Mouse (Mus musculus) cerebellum, postnatal 25 days (tissue): ENCODE measurements at regions not wholly inside any gene's neighbourhood (a gene's known extent, or its start where the extent isn't known, plus 50 kb on each side); places are given as distances from the start of the nearest gene placed in this dataset.

Experiments used
- DNase-seq, 2 experiments: peaks; one replicate each; pipeline ENCODE4 v3.0.0; 2021; ENCODE audit warnings: mixed read lengths in 2 of 2

DNA sequence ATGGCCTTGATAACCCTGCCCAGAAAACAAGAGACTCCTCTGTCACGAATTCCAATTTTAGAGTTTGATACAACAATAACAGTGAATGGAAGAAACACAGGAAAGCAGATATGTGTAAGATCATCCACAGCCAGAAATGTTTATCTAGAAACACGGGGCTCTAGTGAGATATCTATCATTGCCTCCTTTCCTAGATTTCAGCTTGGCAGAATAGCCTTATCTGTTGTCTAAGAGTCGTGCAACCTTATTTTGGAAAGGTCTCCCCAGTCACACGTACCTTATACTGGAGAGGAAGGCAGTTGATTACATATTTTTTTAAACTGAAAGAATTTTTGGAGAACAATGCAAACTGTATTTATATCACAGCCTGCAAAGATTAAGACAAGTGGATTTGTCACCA is 61.6 kb downstream of the Gm10295 start:
- no peak for DNase-seq

DNA sequence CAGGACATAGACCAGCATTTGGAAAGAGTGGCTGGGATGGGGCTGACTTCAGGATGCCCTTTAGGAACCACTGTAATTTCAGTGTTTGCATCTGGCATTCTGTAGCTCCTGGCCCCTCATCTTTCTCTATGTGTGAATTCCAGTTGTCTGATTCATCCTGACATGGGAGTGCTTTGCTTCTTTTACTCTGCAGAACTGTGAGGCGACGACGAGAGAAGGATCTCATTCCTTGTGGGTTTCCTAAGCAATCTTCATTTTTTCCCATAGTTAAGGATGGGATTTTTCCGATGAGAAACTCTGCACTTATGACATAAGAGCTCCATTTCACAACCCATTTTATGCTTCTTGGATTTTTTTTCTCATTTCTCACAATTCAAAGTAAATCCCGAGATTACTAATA is 62.0 kb downstream of the Gm10295 start:
- no peak for DNase-seq

DNA sequence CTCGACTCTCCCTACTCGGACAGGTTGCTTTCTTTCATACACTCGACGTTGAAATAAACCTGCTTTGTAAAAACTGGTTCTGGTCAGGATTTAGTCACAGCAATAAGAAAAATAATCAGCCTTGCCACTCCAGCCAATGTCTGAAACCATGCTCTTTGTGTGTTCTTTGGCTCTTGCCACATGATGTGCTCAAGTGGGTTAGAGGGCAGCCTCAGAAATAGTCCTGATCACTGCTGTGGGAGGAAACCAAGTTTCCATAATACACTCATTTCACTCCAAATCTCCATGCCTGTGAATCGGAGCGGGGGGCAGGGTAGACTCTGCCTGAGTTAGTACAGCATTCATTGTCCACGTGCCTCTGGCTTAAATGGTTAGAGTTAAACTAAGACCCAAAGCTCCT is 63.8 kb downstream of the Gm10295 start:
- DNase-seq = no peak

DNA sequence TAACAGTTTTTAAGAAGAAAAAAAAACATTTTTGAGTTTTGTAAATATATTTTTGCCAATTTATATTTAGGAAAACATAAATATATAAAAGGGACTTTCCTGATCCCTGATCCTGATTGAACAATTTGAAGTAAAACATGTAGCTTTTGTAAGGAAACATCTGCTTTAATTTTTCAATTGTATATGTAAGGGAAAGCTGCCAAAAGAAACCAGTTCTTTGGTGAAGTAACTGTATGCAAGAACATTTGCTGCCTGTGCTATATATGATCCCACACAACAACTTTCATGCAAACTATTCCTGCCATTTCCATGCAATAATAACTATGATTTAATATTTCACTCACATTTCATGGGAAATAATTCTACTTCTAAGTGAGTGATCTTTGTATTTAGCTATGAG is 67.0 kb downstream of the Gm10295 start:
- DNase-seq = no peak

DNA sequence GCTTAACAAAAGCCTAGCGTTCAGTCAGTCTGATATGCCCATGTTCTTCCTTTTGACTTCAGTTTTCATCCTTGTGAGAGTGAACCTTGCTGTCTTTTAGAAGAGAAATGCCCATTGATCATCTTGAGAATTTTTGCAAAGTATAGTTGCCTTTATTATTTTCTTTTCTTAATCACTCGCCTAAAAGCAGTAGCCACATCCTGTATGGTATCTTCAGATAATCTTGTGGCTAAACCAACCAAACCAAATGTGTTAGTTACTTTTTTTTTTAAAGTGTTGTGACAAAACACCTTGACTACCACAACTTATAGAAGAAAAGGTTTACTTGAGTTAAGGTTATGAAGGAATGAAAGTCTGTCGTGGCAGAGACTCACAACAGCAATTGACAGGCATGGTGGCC is 67.9 kb downstream of the Gm10295 start:
- no peak for DNase-seq

DNA sequence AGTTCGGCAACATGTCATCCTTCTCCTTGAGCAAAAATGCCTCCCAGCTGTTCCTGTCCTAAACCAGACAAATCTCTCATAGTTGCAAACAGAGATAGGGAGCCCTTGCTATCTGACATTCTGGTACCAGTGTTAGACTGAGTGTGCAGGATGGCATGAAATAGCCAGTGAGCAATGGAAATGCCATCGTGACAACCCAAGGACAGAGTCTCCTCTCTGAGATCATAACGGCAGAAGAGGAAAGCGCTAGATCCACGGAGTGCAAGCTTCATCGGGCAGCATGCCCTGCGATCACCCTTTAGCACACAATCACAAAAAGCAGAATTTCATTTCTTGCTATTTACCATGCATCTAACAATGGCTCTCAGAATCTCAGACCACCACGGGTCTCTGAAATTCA is 85.2 kb downstream of the Gm10295 start:
- no peak for DNase-seq

DNA sequence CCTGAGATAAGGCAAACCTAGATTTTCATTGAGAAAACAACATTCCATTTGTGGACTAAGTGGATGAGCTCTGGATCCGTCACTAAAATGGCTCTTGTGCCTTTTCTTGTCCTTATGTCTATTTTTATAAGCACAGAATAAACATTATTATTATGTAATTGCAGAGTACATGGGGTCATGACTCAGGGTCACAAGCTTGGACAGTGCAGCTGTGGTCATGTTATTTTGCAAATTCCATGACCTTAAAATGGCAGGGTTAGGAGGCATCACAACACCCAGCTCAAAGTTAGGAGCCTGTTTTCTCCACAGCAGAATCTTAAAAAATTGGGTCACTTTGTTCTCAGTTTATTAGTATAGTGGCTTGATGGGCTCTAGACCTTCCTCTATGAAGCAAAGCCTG is 87.2 kb downstream of the Gm10295 start:
- no peak for DNase-seq

DNA sequence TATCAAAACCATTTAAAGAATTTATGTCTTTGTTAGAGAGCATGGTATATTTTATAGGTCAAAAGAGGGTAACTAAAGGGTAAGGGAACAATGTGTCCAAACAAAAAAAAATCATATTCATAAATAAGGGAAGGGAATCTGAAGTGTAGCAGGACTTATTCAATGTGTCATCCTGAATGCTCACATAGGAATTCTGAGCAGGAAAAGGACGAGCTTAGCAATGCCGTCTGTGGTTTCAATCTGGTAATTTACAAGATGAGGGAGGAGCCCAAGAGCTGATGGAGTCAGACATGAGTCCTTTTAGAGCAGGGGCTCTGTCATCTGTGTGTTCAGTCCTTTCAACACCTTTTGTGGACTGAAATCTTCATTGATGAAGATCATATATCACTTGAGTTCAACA is 101.6 kb downstream of the Gm10295 start:
- DNase-seq = no peak

DNA sequence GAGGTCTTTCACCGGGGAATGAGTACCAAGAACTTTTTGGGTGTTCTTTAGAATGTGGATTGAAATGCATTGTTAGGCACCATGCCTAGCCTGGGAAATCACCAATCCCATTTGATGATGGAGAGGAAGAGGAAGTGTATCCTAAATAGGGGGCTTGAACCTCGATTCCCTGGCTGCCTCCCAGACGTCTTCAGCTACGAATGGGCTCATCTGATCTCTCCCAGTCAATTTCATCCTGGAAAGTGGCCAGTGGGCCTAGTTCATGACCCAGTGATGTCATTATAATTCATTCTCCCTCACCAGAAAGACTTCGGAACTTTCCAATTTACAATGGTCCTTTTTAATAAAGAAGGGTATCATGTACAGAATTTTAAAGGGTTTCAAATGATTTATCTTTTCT is 102.1 kb downstream of the Gm10295 start:
- no peak for DNase-seq

DNA sequence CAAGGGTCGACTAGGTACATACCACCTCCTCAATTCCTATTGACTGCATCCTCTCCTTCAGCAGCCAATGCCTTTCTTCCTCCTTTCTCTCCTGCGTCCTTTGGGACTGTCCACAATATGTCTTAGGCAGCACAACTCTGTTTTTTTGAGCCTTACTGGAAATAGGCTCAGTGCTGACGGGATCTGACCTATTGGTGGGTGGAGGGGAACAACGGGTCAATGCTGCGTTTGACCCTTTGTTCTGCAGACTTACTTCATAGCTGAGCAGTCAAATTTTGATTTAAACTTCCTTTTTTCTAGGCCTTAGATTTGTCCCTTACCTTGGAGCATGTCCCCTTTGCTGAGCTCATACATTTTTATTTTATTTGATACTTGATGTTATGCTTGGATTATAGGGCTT is 103.4 kb downstream of the Gm10295 start:
- no peak for DNase-seq

DNA sequence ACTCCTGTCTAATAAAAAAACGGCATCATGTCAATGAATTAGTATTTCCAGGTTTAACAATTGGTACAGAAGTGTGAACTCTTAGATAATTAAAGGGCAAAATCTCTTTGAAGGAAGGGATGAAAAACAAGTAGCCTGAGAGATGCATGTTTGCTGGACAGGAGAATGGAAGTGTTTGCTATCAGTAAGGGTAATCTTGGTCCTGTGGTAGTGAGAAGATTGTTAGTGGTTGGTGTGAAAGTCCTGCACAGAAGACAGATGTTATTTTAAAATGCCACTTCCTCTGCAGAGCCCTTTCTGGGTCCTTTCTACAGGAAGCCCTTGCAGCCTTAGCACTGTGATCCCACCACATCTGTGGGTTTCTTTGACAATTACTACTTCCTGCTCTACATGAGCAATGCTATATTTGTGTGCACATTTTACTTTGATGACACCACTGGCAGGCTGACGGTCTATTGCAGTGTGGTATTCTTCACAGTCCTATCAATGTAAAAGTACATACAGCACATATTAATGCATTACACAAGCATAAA is 108.8 kb downstream of the Gm10295 start:
- DNase-seq = no peak

DNA sequence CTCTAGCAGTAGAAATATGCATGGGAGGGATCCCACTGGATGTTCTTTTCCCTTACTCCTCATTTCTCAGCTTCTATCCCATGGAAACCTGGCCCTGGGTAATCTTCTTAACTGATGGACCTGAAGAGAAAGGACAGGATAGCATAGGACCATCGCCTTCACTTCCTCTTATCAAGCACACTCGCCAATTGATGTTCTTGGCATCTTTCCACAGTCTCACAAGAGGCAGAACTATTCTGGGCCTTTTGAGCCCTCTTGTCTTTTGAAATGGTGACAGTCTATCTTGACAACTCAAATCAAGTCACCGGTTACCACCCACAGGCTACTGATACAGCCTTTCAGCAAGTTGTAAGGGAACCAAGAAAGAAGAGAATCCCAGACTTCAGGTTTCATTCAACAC is 112.1 kb downstream of the Gm10295 start:
- no peak for DNase-seq

DNA sequence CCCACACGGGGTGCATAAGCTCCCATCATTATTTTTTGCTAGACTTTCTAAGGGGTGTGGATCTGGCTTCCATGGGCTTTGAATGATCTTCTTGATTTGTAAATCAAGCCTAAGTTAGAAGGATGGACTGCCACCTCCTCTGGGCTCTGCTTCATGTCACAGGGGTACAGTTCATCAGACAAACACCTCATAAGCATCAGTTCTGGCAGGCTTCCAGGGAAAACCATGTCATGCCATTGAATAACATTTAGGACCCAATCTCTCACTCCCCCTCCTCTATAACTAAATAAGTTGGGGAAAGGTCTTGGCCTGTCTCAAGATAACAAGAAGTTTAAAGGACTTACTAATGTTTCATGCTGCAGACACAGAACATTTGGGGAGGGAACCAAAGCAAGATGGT is 115.0 kb downstream of the Gm10295 start:
- DNase-seq = no peak

DNA sequence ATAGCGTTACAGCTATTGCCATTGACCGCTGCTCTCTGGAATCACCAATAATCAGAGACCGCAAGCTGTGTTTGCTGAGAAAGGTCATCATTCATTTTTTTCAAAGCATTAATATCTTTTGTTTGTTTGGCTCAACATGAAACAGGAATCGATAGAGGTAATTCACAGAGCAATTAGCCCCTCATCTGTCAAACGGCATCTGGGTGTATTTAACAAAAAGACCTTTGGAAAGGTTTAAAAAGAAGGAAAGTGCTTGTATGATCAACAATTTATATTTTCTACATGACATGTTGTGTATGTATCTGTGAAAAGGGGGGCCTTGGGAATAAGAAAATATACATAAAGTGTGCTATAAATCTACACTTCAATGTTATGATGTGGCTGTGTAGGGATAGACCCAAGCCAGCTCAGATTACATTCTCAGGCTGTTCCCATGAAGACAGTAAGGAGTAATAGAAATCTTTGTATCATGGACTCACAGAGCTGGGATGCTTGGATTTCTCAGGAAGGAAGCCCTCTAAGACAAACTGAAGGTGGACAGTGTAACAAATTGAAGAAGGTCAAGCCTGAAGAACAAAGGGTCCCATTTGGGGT is 117.0 kb downstream of the Gm10295 start:
- no peak for DNase-seq

DNA sequence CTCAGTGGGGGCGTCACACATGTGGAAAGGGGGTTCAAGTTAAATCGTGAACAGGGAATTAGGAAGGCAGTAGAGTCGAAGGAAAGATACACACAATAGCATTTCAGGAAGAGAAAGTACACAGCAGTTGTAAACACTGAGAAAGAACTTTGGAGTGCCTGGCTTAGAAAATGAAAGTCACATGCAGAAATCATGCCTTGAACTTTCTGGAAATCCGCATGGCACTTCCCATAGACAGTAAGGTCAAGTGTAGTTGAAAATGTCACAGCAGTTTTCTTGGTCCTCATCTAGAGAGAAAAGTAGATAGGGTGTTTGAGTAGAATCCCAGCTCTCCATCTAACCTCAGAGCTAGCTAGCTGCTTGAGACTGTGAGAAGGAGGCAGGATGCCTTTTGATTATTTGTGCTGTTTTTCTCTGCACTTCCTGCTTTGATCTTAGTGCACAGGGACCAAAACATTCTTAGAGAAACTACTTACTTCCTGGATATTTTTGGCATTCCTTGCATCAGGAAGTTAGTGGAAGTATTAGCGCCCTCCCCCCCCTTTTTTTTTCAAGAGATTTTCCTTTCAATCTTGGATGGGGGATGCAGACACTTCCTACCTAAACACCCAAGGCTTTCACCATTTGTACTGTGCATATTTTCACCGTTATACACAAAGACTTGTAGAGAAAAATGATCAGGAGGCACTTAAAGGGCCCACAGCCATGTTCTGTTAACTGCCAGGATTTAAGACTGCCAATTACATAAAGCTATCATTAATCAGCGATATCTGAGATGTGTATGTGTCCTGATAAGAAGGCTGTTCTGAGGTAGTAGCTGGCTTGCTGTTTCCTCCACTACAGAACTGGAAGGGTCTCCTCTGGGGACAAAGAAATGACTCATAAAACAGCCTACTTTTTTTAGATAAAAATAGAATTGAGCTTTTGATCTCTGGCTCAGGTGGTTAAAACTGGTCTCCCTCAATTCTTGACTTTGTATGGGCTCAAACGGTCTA is 118.2 kb downstream of the Gm10295 start:
- DNase-seq = no peak

DNA sequence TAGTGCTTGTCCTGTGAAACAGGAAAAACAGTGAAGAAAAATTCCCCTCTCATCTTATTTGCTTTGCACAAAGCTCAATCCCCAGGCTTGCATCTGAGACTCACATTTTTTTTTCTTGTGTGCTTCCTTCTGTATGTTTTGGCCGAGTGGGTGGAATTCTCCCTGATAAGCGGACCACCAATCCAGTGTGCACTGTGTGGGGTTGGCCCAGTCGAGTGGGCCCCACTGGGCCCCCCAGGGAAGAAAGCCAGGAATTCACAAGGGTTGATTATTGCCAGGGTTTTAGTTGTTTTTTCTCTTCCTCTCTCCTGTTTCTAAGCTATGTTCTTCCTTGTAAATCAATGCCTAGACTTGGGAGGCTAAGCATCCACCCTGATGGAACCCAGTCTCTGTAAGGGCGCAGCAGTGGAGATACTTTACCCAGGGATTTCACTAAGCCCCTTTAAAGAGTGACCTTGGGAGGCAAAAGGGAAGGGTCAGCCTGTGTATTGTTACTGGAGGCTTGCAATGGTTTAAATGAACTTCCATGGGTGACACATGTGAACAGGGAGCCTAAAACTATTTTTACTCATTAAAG is 120.3 kb downstream of the Gm10295 start:
- no peak for DNase-seq

DNA sequence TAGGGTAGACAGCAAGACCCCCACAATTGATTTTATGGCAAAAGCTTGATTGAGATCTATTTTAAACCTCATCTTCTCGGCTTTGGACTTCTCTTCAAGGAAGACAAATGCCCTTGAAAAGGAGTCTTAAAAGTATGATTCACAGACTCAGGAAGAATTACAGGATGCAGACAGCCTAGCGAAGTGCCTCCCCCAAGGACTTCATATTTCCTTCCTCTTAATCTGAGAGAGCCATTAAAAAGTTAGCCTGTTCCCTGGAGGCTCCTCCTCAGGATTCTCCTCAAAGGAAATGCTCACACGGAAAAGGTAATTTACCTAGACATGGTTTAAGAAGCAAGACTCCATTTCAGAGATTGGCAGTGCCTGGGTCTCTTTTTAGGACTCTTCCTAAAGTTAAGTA is 122.1 kb downstream of the Gm10295 start:
- DNase-seq = no peak

DNA sequence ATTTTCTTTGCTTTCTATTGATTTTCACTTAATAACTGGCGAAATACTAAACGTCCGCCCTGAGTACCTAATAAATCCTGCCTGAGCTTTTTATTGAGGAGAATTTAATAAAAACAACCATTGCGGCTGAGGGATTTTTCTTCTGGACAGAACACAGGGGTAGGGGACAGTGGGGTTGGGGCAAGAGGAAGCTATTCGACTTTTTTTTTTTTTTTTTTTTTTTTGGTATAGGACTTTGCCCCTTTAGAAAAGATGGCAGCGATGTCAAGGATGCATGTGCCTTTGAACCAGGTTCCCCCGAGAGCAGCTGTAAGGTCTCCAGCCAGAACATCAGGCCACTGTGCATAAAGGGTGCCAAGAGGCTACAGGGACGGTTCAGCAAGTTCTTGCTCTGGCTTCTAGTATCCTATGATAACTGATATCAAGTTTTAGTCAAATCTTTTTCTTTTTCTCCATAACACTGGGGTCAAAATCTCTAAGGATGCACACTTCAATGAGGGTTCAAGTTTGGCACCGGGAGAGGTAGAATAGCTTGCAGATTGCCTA is 126.9 kb downstream of the Gm10295 start:
- no peak for DNase-seq

DNA sequence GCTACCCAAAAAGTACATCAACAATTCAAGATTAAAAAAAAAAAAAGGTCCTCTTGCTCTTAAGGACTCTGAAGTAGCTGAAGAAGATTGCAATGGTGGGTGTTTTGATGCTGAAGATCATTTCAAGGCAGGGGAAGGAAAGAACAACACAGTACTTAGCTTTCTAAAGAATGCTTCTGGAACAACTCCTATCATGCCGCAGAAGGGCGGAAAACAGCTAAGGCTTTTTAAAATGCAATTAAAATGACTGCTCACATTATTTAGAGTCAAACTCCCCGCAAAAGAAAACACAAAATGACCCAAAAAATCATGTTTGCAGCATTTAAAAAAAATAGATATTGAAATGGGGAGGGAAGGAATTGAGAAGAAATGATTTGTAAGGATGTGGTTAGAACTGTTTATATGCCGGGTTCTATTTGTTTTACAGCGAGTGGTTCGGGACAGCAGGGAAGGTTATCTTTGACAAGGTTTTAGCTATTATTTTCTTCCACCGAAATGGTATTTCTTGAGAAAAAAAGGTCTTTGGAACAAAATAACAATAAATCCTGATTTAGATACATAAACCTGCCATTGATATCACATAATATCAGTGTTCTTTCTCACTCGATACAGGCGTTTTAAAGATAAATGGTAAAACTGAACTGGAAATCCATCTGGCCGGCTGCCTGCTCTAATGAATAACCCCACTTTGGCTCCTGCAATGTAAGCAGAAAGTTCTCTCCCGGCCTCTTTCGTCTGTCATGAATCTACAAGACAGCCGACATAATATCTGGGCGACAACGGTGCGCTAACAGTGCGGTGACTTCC is 127.6 kb downstream of the Gm10295 start:
- no peak for DNase-seq

DNA sequence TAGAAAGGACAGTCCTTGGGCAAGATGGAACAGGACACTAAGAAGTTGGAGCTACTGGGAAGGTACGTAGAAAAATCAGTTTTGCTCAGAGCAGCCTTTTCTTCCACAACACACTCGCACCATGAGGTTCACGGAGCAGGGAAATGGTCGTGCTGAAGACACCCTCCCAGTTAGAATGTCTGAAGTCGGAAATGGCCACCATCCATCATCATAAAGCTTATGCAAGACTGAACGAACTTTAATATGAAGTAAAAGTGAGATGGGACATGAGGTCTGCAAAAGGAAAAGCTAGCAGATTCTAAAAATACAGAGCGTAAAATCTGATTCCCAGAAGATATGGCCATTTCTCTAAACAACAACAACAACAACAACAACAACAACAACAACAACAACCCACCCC is 133.9 kb downstream of the Gm10295 start:
- no peak for DNase-seq

DNA sequence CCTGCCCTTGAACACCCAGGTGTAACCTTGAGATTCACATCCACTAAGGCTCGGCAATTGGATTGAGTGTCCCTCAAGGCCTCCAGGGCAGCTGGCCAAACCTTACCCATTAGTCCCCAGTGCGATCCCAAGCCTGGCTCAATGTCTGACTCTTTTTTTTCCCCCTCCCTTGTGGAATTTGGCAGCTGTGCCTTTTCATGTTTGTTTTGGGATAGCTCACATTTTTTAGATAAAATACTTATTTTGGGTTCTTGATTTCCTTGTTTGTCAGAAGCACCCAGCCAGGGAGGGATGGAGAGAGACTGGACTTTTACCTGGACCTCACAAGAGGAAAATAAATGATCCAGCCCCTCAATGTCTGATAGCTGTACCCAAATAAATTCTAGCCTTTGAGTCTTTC is 134.5 kb downstream of the Gm10295 start:
- DNase-seq = peak in 1 of 2 experiments; percentile 4

DNA sequence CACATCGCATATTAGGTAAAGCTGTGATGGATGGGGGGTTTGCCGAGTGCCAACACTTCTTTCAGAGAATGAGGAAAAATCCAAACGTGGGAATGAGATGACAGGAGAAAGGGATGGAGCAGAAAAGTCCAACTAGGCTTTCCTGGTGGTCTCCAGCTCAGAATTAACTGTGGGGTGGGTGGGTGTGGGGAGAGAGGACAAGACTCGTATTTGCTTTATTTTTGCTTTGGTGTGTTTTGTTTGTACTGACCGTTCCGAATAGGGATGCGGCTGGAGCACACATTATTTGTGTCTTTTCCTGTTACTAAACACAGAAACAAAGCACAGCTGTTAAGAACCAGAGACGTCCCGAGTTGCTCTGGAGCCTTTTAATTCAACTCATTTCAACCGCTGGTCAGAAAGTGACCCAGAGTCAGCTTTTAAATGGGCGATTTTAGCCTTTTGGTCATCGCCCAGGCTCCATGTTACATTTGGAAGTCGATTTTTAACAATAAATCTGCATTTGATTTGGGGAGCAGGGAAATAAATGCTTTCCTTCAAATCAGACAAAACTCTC is 136.7 kb downstream of the Gm10295 start:
- no peak for DNase-seq
